ENCODE assay signal across 8 mouse cellular contexts in genomic region chr17:22417510-22417909, GRCm38 (mm10). TPM values are rescaled to one million over a fixed set of nuclear protein-coding genes. Genes with fewer than 3 reads are reported as not detected.
DNase-seq lines count a peak whose midpoint lies in the region.

No protein-coding gene starts in this region.

- intact Hi-C loops in gastrocnemius, postnatal 14 days (cut with DNase I; ENCODE audit: low total_unique reads), result no loop called here

- DNase-seq in 416B (ENCODE audit: low read depth) (peak; percentile 74), NIH3T3 (ENCODE audit: low read depth) (peak; percentile 83), liver (peak; percentile 71)
- peak; percentile 76 to 84 for DNase-seq in cerebellum, postnatal 25 days
- peak; percentile 46 for DNase-seq in gastrocnemius, postnatal 14 days
- DNase-seq in kidney, adult 18-20 months, result peak; percentile 83
- peak; percentile 82 for DNase-seq in naive thymus-derived CD4-positive, alpha-beta T cell, adult 2 months (ENCODE audit: low read depth)
- peak; percentile 24 to 32 for DNase-seq in thymus, adult 18-20 months

RNA-seq across cellular contexts. Expression of gene Zfp946, which starts 6.5 kb away (rescaled TPM):
- 1 to 10 TPM; 3.4 to 3.5 TPM for total RNA-seq in gastrocnemius, postnatal 14 days (2021)

RNA-seq across cellular contexts. Expression of gene Zfp758, which starts 56.3 kb away (rescaled TPM):
- 1 to 10 TPM; 5.3 to 5.5 TPM for total RNA-seq in gastrocnemius, postnatal 14 days (2021)

RNA-seq across cellular contexts. Expression of gene Zfp944, which starts 56.3 kb away (rescaled TPM):
- total RNA-seq in gastrocnemius, postnatal 14 days (2021), result 1 to 10 TPM; 3.3 to 4.0 TPM

Comparison
In these comparisons a context has a peak if more than half of its experiments do, and no peak if none do; other contexts are left out.
1. Peak in every context shown above with its lines: DNase-seq.
2. DNase-seq: peak in every context shown above with its lines; median percentile 83 in NIH3T3; 83 in kidney, adult 18-20 months; 82 in naive thymus-derived CD4-positive, alpha-beta T cell, adult 2 months; 80 in cerebellum, postnatal 25 days; 74 in 416B; 71 in liver; 46 in gastrocnemius, postnatal 14 days; 28 in thymus, adult 18-20 months.